Mouse (Mus musculus): ENCODE measurements around the gene Zfp652. TPM values are rescaled to one million over a fixed set of nuclear protein-coding genes. Genes with fewer than 3 reads are reported as not detected.
"Not testable (repeated sequence)": the region's sequence is repeated elsewhere in the genome, so short reads cannot be mapped to it uniquely, and the experiment has no call there.

Gene Zfp652
- polyA plus RNA-seq, 1 experiment from 2014 or later = 24.4 TPM

GRCm38 (mm10) chr11:95746821-95747220 is 34.3 kb downstream of the Zfp652 start:
- no peak for ATAC-seq (ENCODE audit: low FRiP score)
- H3K4me1 ChIP-seq = no peaks in the 10 kb centered on the region

DNA sequence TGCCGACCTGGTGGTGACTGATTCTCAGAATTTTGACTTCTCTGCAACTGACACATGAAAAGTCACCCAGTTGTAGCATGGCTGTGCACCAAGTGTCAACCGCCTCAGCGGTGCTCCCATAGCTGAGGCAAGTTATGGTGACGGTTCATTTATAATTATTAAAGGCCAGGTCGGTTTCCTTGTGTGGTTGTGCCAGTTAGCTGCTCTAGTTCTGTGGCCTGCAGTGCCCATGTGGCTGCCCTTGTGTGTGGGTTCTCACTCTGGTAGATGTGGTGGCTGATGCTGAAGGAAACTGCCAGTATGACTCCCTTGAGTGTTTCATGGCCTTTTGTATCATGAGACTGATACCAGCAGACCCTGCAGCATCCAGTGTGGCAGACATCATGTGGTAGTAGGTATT is 35.9 kb downstream of the Zfp652 start:
- H3K9me3 ChIP-seq (replicated peaks) = no peaks in the 10 kb centered on the region
- H3K4me2 ChIP-seq = no peak overlapping the region
- H3K27me3 ChIP-seq (replicated peaks) = no peaks in the 10 kb centered on the region
- 87% methylated on average over 5 of the region's 5 CpGs for WGBS
- peaks cover 29% of the 10 kb centered on the region for H3K36me3 ChIP-seq
- no peak overlapping the region for H3K27ac ChIP-seq (replicated peaks)
- H3K4me3 ChIP-seq (replicated peaks) = no peak overlapping the region
- no peak overlapping the region for H3K9ac ChIP-seq (replicated peaks)
- no peak for ATAC-seq (ENCODE audit: low FRiP score)
- no peaks in the 10 kb centered on the region for H3K4me1 ChIP-seq

More at GRCm38 (mm10) chr11:95746821-95747220, 34.3 kb downstream of the Zfp652 start:
- no peak overlapping the region for H3K27ac ChIP-seq (replicated peaks)
- no peaks in the 10 kb centered on the region for H3K27me3 ChIP-seq (replicated peaks)
- 75% methylated on average over 4 of the region's 4 CpGs for WGBS
- H3K9ac ChIP-seq (replicated peaks) = no peak overlapping the region
- H3K36me3 ChIP-seq = peaks cover 25% of the 10 kb centered on the region
- H3K4me2 ChIP-seq = no peak overlapping the region
- H3K4me3 ChIP-seq (replicated peaks) = no peak overlapping the region
- H3K9me3 ChIP-seq (replicated peaks) = no peaks in the 10 kb centered on the region

DNA sequence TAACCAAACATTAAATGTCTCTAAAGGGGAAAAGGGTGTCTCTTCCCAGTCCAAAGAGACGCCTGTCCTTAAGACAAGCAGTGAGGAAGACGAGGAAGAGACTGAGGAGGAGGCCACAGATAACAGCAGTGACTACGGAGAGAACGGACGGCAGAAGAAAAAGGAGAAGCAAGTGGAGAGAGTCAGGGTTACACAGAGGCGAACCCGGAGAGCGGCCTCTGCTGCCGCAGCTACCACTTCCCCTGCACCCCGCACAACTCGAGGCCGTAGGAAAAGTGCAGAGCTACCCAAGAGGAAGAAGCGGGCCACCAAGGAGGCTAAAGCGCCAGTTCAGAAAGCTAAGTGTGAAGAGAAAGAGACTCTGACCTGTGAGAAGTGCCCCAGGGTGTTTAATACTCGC is 37.1 kb downstream of the Zfp652 start:
- ATAC-seq (ENCODE audit: low FRiP score) = no peak
- Histone ChIP-seq H3K4me2 (no peak overlapping the region), H3K9ac (replicated peaks) (no peak overlapping the region), H3K4me1 (no peaks in the 10 kb centered on the region), H3K27ac (replicated peaks) (no peak overlapping the region), H3K36me3 (peaks cover 35% of the 10 kb centered on the region), H3K4me3 (replicated peaks) (no peak overlapping the region), H3K9me3 (replicated peaks) (no peaks in the 10 kb centered on the region), H3K27me3 (replicated peaks) (no peaks in the 10 kb centered on the region)
- 86% methylated on average over 15 of the region's 15 CpGs for WGBS

- 10% methylated on average over 1 of the region's 1 CpGs for WGBS
- peaks cover 45% of the 10 kb centered on the region for H3K36me3 ChIP-seq
Measured at GRCm38 (mm10) chr11:95750995-95751394, 38.5 kb downstream of the Zfp652 start.

GRCm38 (mm10) chr11:95755137-95755536 is 42.7 kb downstream of the Zfp652 start:
- H3K4me3 ChIP-seq (replicated peaks); H3K27me3 ChIP-seq (replicated peaks); H3K4me1 ChIP-seq; H3K9ac ChIP-seq (replicated peaks); H3K27ac ChIP-seq (replicated peaks); H3K9me3 ChIP-seq (replicated peaks); H3K4me2 ChIP-seq; ATAC-seq (ENCODE audit: low FRiP score): not testable (repeated sequence)
- WGBS = 98% methylated on average over 4 of the region's 4 CpGs
- peaks cover 47% of the 10 kb centered on the region for H3K36me3 ChIP-seq

More at GRCm38 (mm10) chr11:95750995-95751394, 38.5 kb downstream of the Zfp652 start:
- no peaks in the 10 kb centered on the region for H3K4me1 ChIP-seq
- no peak overlapping the region for H3K4me2 ChIP-seq
- H3K9me3 ChIP-seq (replicated peaks) = no peaks in the 10 kb centered on the region
- no peak for ATAC-seq (ENCODE audit: low FRiP score)
- H3K27me3 ChIP-seq (replicated peaks) = no peaks in the 10 kb centered on the region
- H3K27ac ChIP-seq (replicated peaks) = no peak overlapping the region
- no peak overlapping the region for H3K4me3 ChIP-seq (replicated peaks)
- no peak overlapping the region for H3K9ac ChIP-seq (replicated peaks)

- no peak overlapping the region for H3K4me2 ChIP-seq
- no peaks in the 10 kb centered on the region for H3K27me3 ChIP-seq (replicated peaks)
- ATAC-seq (ENCODE audit: low FRiP score) = no peak
- peaks cover 35% of the 10 kb centered on the region for H3K36me3 ChIP-seq
- H3K9ac ChIP-seq (replicated peaks) = no peak overlapping the region
- no peaks in the 10 kb centered on the region for H3K4me1 ChIP-seq
- no peaks in the 10 kb centered on the region for H3K9me3 ChIP-seq (replicated peaks)
- H3K27ac ChIP-seq (replicated peaks) = no peak overlapping the region
- WGBS = 93% methylated on average over 5 of the region's 5 CpGs
- no peak overlapping the region for H3K4me3 ChIP-seq (replicated peaks)
Measured at GRCm38 (mm10) chr11:95760521-95760920, 48.0 kb downstream of the Zfp652 start.

DNA sequence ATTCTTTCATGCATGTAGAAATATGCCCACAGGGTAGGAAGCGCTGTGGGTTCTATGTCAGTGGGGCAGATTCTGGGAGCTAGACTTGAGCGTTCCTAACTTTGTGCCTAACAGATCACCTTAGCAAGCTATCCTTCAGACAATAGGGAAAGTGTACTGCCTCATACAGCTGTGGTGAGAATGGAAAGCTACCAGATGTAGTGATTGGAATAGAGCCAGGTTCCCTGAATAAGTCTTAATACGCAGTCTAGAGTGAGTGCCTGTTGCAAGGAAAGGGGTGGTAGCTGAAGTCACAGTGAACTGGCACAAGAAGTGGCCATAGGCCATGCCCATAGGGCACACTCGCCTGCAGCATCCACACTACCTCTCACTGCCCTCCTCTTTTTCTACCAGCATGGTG is 50.5 kb downstream of the Zfp652 start:
- 81% methylated on average over 4 of the region's 4 CpGs for WGBS
- no peak overlapping the region for H3K4me3 ChIP-seq (replicated peaks)
- H3K27me3 ChIP-seq (replicated peaks) = no peaks in the 10 kb centered on the region
- no peak for ATAC-seq (ENCODE audit: low FRiP score)
- H3K27ac ChIP-seq (replicated peaks) = no peak overlapping the region
- H3K9ac ChIP-seq (replicated peaks) = no peak overlapping the region
- H3K4me2 ChIP-seq = no peak overlapping the region
- H3K36me3 ChIP-seq = peaks cover 23% of the 10 kb centered on the region
- no peaks in the 10 kb centered on the region for H3K9me3 ChIP-seq (replicated peaks)
- H3K4me1 ChIP-seq = no peaks in the 10 kb centered on the region

GRCm38 (mm10) chr11:95764806-95765205 is 52.3 kb downstream of the Zfp652 start:
- Histone ChIP-seq H3K36me3 (peaks cover 21% of the 10 kb centered on the region), H3K4me3 (replicated peaks) (no peak overlapping the region), H3K9ac (replicated peaks) (no peak overlapping the region), H3K27ac (replicated peaks) (no peak overlapping the region), H3K27me3 (replicated peaks) (no peaks in the 10 kb centered on the region), H3K4me2 (no peak overlapping the region), H3K4me1 (no peaks in the 10 kb centered on the region), H3K9me3 (replicated peaks) (no peaks in the 10 kb centered on the region)
- ATAC-seq (ENCODE audit: low FRiP score) = no peak
- WGBS = 58% methylated on average over 8 of the region's 8 CpGs

DNA sequence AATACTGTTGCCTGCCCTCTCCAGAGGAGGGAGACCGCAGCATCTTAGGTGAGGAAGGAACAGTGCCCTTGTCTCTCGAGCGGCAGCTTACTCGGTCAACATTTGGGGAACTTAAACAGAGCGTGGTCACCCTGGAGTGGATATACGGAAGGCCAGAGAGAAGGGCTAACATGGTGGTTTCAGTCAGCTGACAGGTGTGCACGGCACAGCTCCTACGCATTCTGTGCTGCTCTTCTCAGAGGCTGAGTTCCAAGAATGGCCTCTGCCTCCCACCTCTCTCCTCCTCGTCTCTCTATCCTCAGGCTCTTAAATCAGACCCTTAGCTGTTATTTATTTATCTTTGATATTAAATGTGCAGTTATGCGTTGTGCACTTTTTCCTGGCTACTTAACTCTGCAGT is 52.9 kb downstream of the Zfp652 start:
- no peaks in the 10 kb centered on the region for H3K4me1 ChIP-seq
- H3K27ac ChIP-seq (replicated peaks) = no peak overlapping the region
- no peak overlapping the region for H3K4me2 ChIP-seq
- H3K27me3 ChIP-seq (replicated peaks) = no peaks in the 10 kb centered on the region
- H3K4me3 ChIP-seq (replicated peaks) = no peak overlapping the region
- no peaks in the 10 kb centered on the region for H3K9me3 ChIP-seq (replicated peaks)
- no peak for ATAC-seq (ENCODE audit: low FRiP score)
- 87% methylated on average over 10 of the region's 10 CpGs for whole genome bisulfite sequencing
- no peak overlapping the region for H3K9ac ChIP-seq (replicated peaks)
- H3K36me3 ChIP-seq = peaks cover 19% of the 10 kb centered on the region

- Histone ChIP-seq H3K27me3 (replicated peaks) (no peaks in the 10 kb centered on the region), H3K27ac (replicated peaks) (no peak overlapping the region), H3K4me2 (no peak overlapping the region), H3K4me3 (replicated peaks) (no peak overlapping the region), H3K9ac (replicated peaks) (no peak overlapping the region), H3K36me3 (peaks cover 16% of the 10 kb centered on the region), H3K9me3 (replicated peaks) (no peaks in the 10 kb centered on the region), H3K4me1 (no peaks in the 10 kb centered on the region)
- ATAC-seq (ENCODE audit: low FRiP score) = no peak
- 62% methylated on average over 6 of the region's 6 CpGs for WGBS
Measured at GRCm38 (mm10) chr11:95768244-95768643, 55.8 kb downstream of the Zfp652 start.

- H3K27ac ChIP-seq (replicated peaks) = no peak overlapping the region
- no peak overlapping the region for H3K9ac ChIP-seq (replicated peaks)
- H3K36me3 ChIP-seq = peaks cover 10% of the 10 kb centered on the region
- H3K4me2 ChIP-seq = no peak overlapping the region
- H3K9me3 ChIP-seq (replicated peaks) = no peaks in the 10 kb centered on the region
- WGBS = 92% methylated on average over 10 of the region's 10 CpGs
- H3K4me3 ChIP-seq (replicated peaks) = no peak overlapping the region
- no peaks in the 10 kb centered on the region for H3K4me1 ChIP-seq
- ATAC-seq (ENCODE audit: low FRiP score) = no peak
- H3K27me3 ChIP-seq (replicated peaks) = no peaks in the 10 kb centered on the region
Measured at GRCm38 (mm10) chr11:95769208-95769607, 56.7 kb downstream of the Zfp652 start.

DNA sequence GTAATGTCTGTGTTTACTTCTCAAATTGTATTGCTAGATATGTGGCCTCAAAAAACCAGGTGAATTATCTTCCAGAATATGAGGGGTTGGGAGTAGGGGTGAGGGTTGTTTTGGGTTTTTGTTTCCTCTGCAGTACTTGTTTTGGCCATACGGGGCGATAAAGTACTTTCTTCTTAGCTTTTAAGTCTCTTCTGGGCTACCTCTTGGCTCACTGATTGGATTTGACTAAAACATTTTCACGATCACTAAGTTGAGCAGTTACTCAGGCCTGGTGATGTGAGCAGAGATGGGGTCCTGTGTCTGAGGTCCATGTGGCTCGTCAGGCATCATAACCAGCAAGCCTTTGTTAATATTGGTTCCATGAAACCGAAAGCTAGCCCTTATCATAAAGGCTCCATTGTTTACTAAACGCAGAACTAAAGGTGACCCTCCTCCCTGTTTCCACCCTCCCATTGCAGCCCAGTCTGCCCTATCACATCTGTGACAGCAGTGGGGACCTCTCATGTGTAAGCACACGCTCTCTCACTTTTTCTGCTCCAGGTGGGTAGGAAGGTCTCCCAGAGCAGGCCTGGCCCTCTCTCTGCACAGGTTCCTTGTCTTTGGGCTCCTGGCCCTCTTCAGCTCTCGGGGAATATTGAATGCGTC is 58.4 kb downstream of the Zfp652 start:
- no peak overlapping the region for H3K4me2 ChIP-seq
- H3K27ac ChIP-seq (replicated peaks) = no peak overlapping the region
- peaks cover 7% of the 10 kb centered on the region for H3K36me3 ChIP-seq
- H3K4me3 ChIP-seq (replicated peaks) = no peak overlapping the region
- H3K4me1 ChIP-seq = no peaks in the 10 kb centered on the region
- no peak for ATAC-seq (ENCODE audit: low FRiP score)
- 67% methylated on average over 9 of the region's 9 CpGs for WGBS
- no peaks in the 10 kb centered on the region for H3K27me3 ChIP-seq (replicated peaks)
- H3K9me3 ChIP-seq (replicated peaks) = no peaks in the 10 kb centered on the region
- H3K9ac ChIP-seq (replicated peaks) = no peak overlapping the region
